Mouse (Mus musculus): ENCODE results near the gene Rad54l. TPM values are rescaled to one million over a fixed set of nuclear protein-coding genes. Genes with fewer than 3 reads are reported as not detected.

Rad54l gene
- polyA plus RNA-seq, 1 experiment: not detected

GRCm38 (mm10) chr4:116160769-116161168, 37.3 kb upstream of the Rad54l start:
- TF ChIP-seq CTCF (IDR thresholded peaks at IDR 0.05; ENCODE audit: insufficient read depth, low read depth, low read length) (no peak), POLR2A (IDR thresholded peaks at IDR 0.05; ENCODE audit: insufficient read depth, low read depth, low read length) (no peak)
- Histone ChIP-seq H3K4me3 (ENCODE audit: insufficient read depth, low read depth, low read length) (no peak overlapping the region), H3K4me1 (ENCODE audit: control insufficient read depth, insufficient read depth, low read length) (peaks cover 6% of the 10 kb centered on the region), H3K27ac (ENCODE audit: insufficient read depth, low read depth, low read length) (no peak overlapping the region)
- 62% methylated on average over 3 of the region's 3 CpGs for WGBS

DNA sequence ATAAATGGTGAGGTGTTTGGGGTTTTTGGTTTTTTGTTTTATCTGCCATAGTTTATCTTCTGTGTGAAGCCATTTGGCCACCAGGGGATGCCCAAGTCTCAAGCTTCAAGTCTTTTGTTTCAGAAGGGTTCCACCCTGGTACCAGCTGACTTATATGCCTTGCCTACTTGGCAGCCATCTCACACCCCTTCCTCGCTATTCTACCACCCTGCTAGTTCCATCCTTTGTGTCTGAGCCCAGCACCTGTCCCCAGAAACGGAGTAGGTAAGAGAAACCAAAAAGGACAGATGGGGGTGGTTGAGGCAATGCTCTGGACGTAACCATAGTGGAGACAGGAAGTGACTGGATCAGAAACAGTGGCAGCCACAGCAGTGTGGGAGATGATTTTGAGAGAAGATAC, 36.4 kb upstream of the Rad54l start:
- TF ChIP-seq POLR2A (IDR thresholded peaks at IDR 0.05; ENCODE audit: insufficient read depth, low read depth, low read length): no peak
- TF ChIP-seq CTCF (IDR thresholded peaks at IDR 0.05; ENCODE audit: insufficient read depth, low read depth, low read length): no peak
- H3K4me3 ChIP-seq (ENCODE audit: insufficient read depth, low read depth, low read length): no peak overlapping the region
- peaks cover 6% of the 10 kb centered on the region for H3K4me1 ChIP-seq (ENCODE audit: control insufficient read depth, insufficient read depth, low read length)
- H3K27ac ChIP-seq (ENCODE audit: insufficient read depth, low read depth, low read length): no peak overlapping the region
- WGBS: 47% methylated on average over 3 of the region's 3 CpGs

DNA sequence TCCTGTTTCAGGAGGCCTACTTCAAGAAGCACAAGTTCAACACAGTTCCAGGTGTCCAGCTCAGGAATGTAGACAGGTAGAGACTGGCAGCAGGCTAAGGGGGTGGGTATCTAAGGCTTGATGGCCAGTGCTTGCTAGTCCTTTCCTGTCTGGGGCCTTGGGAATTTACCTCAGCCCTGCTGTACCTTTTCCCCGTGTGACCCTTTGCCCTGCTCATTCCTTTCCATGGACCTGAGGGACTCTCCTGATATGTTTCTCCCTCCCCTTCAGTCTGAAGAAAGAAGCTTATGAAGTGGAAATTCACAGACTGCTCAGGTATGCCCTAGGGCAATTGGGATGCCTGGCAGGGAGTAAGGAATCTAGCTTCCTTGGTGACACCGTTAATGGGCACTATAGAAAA, 34.4 kb upstream of the Rad54l start:
- no peak overlapping the region for H3K27ac ChIP-seq (ENCODE audit: insufficient read depth, low read depth, low read length)
- peaks cover 6% of the 10 kb centered on the region for H3K4me1 ChIP-seq (ENCODE audit: control insufficient read depth, insufficient read depth, low read length)
- 82% methylated on average over 2 of the region's 2 CpGs for WGBS
- TF ChIP-seq CTCF (IDR thresholded peaks at IDR 0.05; ENCODE audit: insufficient read depth, low read depth, low read length): no peak
- no peak for TF ChIP-seq POLR2A (IDR thresholded peaks at IDR 0.05; ENCODE audit: insufficient read depth, low read depth, low read length)
- no peak overlapping the region for H3K4me3 ChIP-seq (ENCODE audit: insufficient read depth, low read depth, low read length)

DNA sequence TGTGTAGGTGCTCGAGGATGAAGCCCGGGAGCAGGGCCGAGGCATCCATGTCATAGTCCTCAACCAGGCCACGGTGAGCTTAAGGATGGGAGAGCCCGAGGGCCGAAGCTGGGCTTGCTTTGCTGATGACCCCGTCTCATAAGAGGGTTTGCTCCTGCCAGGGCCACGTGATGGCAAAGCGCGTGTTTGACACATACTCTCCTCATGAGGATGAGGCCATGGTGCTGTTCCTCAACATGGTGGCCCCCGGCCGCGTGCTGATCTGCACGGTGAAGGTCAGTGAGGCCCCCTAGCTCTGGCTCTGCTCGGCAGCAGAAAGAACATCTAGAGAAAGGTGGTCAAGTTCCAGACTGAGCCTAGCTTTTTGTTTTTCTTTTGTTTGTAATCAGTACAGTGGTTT, 29.2 kb upstream of the Rad54l start:
- no peak overlapping the region for H3K27ac ChIP-seq (ENCODE audit: insufficient read depth, low read depth, low read length)
- H3K4me1 ChIP-seq (ENCODE audit: control insufficient read depth, insufficient read depth, low read length): peaks cover 9% of the 10 kb centered on the region
- no peak overlapping the region for H3K4me3 ChIP-seq (ENCODE audit: insufficient read depth, low read depth, low read length)
- TF ChIP-seq CTCF (IDR thresholded peaks at IDR 0.05; ENCODE audit: insufficient read depth, low read depth, low read length): no peak
- TF ChIP-seq POLR2A (IDR thresholded peaks at IDR 0.05; ENCODE audit: insufficient read depth, low read depth, low read length): no peak
- 94% methylated on average over 15 of the region's 15 CpGs for WGBS

DNA sequence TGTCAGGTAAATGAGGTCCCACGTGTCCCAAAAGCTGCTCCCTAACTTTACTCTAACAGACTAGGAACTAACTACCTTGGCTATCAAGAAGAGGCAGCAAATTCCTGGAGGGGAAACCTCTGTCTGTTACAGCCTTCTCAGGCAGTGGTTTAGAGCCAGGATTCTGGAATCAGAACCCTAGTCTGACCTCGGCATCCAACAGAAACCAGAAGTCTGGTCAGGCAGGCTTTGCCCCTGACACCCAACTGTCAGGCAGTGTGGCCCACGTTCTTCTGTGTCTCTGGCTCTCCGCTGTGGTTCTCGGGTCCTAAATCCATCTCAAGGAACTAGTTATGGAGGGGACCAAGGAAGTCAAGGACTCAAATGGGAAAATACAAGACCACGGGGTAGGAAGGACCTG, 27.7 kb upstream of the Rad54l start, which contains the start of gene Lurap1:
Gene Lurap1, minus strand, starts transcription at position 101 of the 400 bp plus-strand sequence.
- TF ChIP-seq CTCF (IDR thresholded peaks at IDR 0.05; ENCODE audit: insufficient read depth, low read depth, low read length) (no peak), POLR2A (IDR thresholded peaks at IDR 0.05; ENCODE audit: insufficient read depth, low read depth, low read length) (no peak)
- 74% methylated on average over 6 of the region's 6 CpGs for WGBS
- peak within 1 kb of the TSS; percentile 99 for H3K4me3 ChIP-seq (ENCODE audit: insufficient read depth, low read depth, low read length)
- H3K27ac ChIP-seq (ENCODE audit: insufficient read depth, low read depth, low read length): peak within 1 kb of the TSS; percentile 68
- peaks cover 9% of the 10 kb centered on the region for H3K4me1 ChIP-seq (ENCODE audit: control insufficient read depth, insufficient read depth, low read length)

- Histone ChIP-seq H3K27ac (ENCODE audit: insufficient read depth, low read depth, low read length) (no peak overlapping the region), H3K4me3 (ENCODE audit: insufficient read depth, low read depth, low read length) (peak overlapping the region; percentile 99), H3K4me1 (ENCODE audit: control insufficient read depth, insufficient read depth, low read length) (peaks cover 9% of the 10 kb centered on the region)
- TF ChIP-seq CTCF (IDR thresholded peaks at IDR 0.05; ENCODE audit: insufficient read depth, low read depth, low read length) (no peak), POLR2A (IDR thresholded peaks at IDR 0.05; ENCODE audit: insufficient read depth, low read depth, low read length) (no peak)
- WGBS: 15% methylated on average over 4 of the region's 4 CpGs
Observed at GRCm38 (mm10) chr4:116150862-116151221, 27.4 kb upstream of the Rad54l start.

- peaks cover 9% of the 10 kb centered on the region for H3K4me1 ChIP-seq (ENCODE audit: control insufficient read depth, insufficient read depth, low read length)
- H3K4me3 ChIP-seq (ENCODE audit: insufficient read depth, low read depth, low read length): peak overlapping the region; percentile 99
- 5% methylated on average over 73 of the region's 73 CpGs for whole genome bisulfite sequencing
- TF ChIP-seq CTCF (IDR thresholded peaks at IDR 0.05; ENCODE audit: insufficient read depth, low read depth, low read length): no peak
- TF ChIP-seq POLR2A (IDR thresholded peaks at IDR 0.05; ENCODE audit: insufficient read depth, low read depth, low read length): peak; percentile 96
- peak overlapping the region; percentile 68 for H3K27ac ChIP-seq (ENCODE audit: insufficient read depth, low read depth, low read length)
Observed at GRCm38 (mm10) chr4:116150156-116150861, 26.8 kb upstream of the Rad54l start.

GRCm38 (mm10) chr4:116149812-116150155, 26.3 kb upstream of the Rad54l start:
- peaks cover 9% of the 10 kb centered on the region for H3K4me1 ChIP-seq (ENCODE audit: control insufficient read depth, insufficient read depth, low read length)
- WGBS: 16% methylated on average over 6 of the region's 6 CpGs
- TF ChIP-seq POLR2A (IDR thresholded peaks at IDR 0.05; ENCODE audit: insufficient read depth, low read depth, low read length): no peak
- no peak for TF ChIP-seq CTCF (IDR thresholded peaks at IDR 0.05; ENCODE audit: insufficient read depth, low read depth, low read length)
- peak overlapping the region; percentile 68; the same call in 1 of the 2 replicates for H3K27ac ChIP-seq (ENCODE audit: insufficient read depth, low read depth, low read length)
- H3K4me3 ChIP-seq (ENCODE audit: insufficient read depth, low read depth, low read length): peak overlapping the region; percentile 99

DNA sequence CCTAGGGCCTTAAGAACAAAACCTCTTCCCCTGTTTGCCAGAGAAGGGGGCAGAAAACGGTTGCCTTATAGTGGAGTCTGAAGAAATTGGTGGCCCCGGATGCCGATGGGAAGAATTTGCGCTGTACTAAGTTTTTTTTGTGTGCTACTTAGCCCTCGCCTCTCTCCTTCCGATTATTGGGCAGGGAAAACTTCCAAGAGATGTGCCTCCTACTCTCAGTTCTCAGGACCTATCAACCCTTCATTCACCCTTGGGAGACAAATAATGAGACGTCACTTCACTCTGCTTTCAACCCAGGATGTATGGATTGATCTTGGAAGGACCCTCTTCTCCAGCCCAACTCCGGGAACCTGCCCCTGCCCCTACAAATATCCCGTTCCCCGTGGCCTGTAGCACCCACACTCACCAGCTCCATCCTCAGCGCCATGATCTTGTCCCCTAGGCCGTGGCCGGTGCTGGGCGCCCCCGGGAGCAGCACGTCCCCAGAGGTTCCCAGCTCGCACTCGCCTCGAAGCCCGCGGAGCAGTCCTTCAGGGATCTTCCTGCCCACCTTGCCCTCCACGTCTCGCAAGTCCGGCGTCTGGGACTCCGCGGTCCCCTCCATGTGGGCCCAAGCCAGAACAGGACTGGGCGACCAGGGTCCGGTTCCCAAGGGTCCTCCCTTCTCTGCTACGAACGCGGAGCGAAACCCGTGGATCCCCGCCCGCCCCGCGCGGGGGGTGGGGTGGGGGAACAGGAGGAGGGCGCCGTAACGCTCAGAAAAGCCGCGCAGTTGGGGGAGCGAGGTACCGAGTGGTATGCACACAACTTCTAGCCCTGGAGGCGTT, 20.6 kb upstream of the Rad54l start:
- WGBS: under 1% methylated on average over 47 of the region's 47 CpGs
- TF ChIP-seq CTCF (IDR thresholded peaks at IDR 0.05; ENCODE audit: insufficient read depth, low read depth, low read length) (no peak), POLR2A (IDR thresholded peaks at IDR 0.05; ENCODE audit: insufficient read depth, low read depth, low read length) (peak; percentile 44; the same call in 1 of the 2 replicates)
- Histone ChIP-seq H3K4me1 (ENCODE audit: control insufficient read depth, insufficient read depth, low read length) (peaks cover 19% of the 10 kb centered on the region), H3K27ac (ENCODE audit: insufficient read depth, low read depth, low read length) (no peak overlapping the region), H3K4me3 (ENCODE audit: insufficient read depth, low read depth, low read length) (peak overlapping the region; percentile 58)

Data from olfactory bulb, adult 2 months (tissue).